Mouse (Mus musculus): ENCODE measurements at regions not wholly inside any gene's neighbourhood (a gene's known extent, or its start where the extent isn't known, plus 50 kb on each side); places are given as distances from the start of the nearest gene placed in this dataset.

GRCm38 (mm10) chr13:44229136-44229611 lies 444.6 kb downstream of the Cd83 start:
- H3K36me3 ChIP-seq (ENCODE audit: control insufficient read depth): no peaks in the 10 kb centered on the region
- TF ChIP-seq GATA1 (IDR thresholded peaks at IDR 0.05; ENCODE audit: low read length) (no peak), TAL1 (IDR thresholded peaks at IDR 0.05; ENCODE audit: low read length) (no peak)
- no peaks in the 10 kb centered on the region for H3K4me1 ChIP-seq (ENCODE audit: control insufficient read depth)
- H3K4me3 ChIP-seq (replicated peaks): no peak overlapping the region
- H3K27me3 ChIP-seq (ENCODE audit: control insufficient read depth): no peaks in the 10 kb centered on the region; the same call in 1 of the 2 replicates
- H3K9me3 ChIP-seq (ENCODE audit: control insufficient read depth, low read length): peaks cover 3% of the 10 kb centered on the region

DNA sequence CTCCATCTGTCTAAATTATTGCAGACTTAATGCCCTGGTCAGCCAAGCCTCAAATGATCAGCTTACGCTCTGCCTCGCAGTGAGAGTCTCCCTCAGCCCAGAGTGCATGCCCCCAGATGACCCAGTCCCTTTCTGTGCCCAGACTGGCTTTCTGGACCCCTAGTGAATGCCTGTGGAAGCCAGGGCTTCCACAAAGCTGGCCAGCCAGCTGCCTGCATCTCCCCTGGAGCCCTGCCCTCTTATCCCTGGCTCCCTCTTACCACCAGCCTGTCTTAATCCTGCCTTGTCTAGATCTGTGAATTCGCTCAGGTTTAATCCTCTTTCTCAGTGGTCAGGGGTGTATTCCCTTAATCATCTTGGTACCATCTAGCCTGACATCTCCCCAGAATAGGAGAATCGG lies 446.8 kb downstream of the Cd83 start:
- Histone ChIP-seq H3K4me3 (replicated peaks) (no peak overlapping the region), H3K36me3 (ENCODE audit: control insufficient read depth) (no peaks in the 10 kb centered on the region), H3K27me3 (ENCODE audit: control insufficient read depth) (no peaks in the 10 kb centered on the region; the same call in 1 of the 2 replicates), H3K9me3 (ENCODE audit: control insufficient read depth, low read length) (no peaks in the 10 kb centered on the region), H3K4me1 (ENCODE audit: control insufficient read depth) (no peaks in the 10 kb centered on the region)
- TF ChIP-seq TAL1 (IDR thresholded peaks at IDR 0.05; ENCODE audit: low read length) (no peak), GATA1 (IDR thresholded peaks at IDR 0.05; ENCODE audit: low read length) (no peak)

- Histone ChIP-seq H3K4me1 (ENCODE audit: control insufficient read depth) (no peaks in the 10 kb centered on the region), H3K9me3 (ENCODE audit: control insufficient read depth, low read length) (no peaks in the 10 kb centered on the region), H3K36me3 (ENCODE audit: control insufficient read depth) (no peaks in the 10 kb centered on the region), H3K27me3 (ENCODE audit: control insufficient read depth) (no peaks in the 10 kb centered on the region; the same call in 1 of the 2 replicates), H3K4me3 (replicated peaks) (no peak overlapping the region)
- TF ChIP-seq TAL1 (IDR thresholded peaks at IDR 0.05; ENCODE audit: low read length) (no peak), GATA1 (IDR thresholded peaks at IDR 0.05; ENCODE audit: low read length) (no peak)
These were observed 447.5 kb downstream of the Cd83 start for GRCm38 (mm10) chr13:44231868-44232715.

DNA sequence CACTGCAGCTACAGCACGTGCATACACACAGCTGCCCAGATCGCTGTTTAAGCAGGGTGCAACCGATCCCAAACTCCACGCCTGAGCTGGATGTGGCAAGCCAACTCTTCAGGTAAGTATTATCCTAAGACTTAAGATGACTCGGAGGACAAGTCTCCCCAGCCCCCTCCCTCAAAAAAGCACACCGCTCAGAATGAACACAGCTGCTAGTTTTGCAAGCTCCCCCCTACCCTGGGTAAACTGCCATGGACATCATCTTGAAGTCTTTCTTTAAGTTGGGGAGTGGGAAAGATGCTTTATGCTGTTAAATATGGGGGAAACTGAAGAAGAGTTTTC lies 448.1 kb downstream of the Cd83 start:
- no peak overlapping the region for H3K4me3 ChIP-seq (replicated peaks)
- TF ChIP-seq GATA1 (IDR thresholded peaks at IDR 0.05; ENCODE audit: low read length) (no peak), TAL1 (IDR thresholded peaks at IDR 0.05; ENCODE audit: low read length) (no peak)

GRCm38 (mm10) chr13:44234241-44234640 lies 449.7 kb downstream of the Cd83 start:
- H3K4me1 ChIP-seq (ENCODE audit: control insufficient read depth): no peaks in the 10 kb centered on the region
- H3K9me3 ChIP-seq (ENCODE audit: control insufficient read depth, low read length): no peaks in the 10 kb centered on the region
- TF ChIP-seq GATA1 (IDR thresholded peaks at IDR 0.05; ENCODE audit: low read length) (no peak), TAL1 (IDR thresholded peaks at IDR 0.05; ENCODE audit: low read length) (no peak)
- H3K4me3 ChIP-seq (replicated peaks): no peak overlapping the region
- no peaks in the 10 kb centered on the region for H3K36me3 ChIP-seq (ENCODE audit: control insufficient read depth)
- H3K27me3 ChIP-seq (ENCODE audit: control insufficient read depth): no peaks in the 10 kb centered on the region

More for the DNA sequence above, 448.1 kb downstream of the Cd83 start:
- H3K9me3 ChIP-seq (ENCODE audit: control insufficient read depth, low read length): no peaks in the 10 kb centered on the region
- H3K36me3 ChIP-seq (ENCODE audit: control insufficient read depth): no peaks in the 10 kb centered on the region
- H3K27me3 ChIP-seq (ENCODE audit: control insufficient read depth): no peaks in the 10 kb centered on the region; the same call in 1 of the 2 replicates
- no peaks in the 10 kb centered on the region for H3K4me1 ChIP-seq (ENCODE audit: control insufficient read depth)

DNA sequence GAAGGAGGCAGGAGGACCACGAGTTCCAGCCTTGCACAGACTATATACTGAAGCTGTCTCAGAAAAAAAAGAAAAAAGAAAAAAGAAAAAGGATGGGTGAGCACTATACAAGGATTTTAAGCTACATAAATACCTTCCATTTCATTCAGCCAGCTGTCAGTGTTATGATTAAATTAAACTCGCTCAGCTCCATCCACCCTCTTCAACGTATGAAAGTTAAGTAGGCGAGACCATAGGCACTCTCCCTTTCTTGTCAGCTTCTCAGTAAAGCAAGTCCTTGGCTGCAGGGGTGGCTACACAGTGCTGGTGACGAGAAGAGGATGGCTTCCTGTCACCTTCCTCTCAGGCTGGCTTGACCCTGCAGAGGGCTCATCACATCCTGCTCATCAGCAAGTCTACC lies 450.7 kb downstream of the Cd83 start:
- TF ChIP-seq GATA1 (IDR thresholded peaks at IDR 0.05; ENCODE audit: low read length): no peak
- no peak for TF ChIP-seq TAL1 (IDR thresholded peaks at IDR 0.05; ENCODE audit: low read length)
- no peaks in the 10 kb centered on the region for H3K27me3 ChIP-seq (ENCODE audit: control insufficient read depth)
- H3K36me3 ChIP-seq (ENCODE audit: control insufficient read depth): no peaks in the 10 kb centered on the region
- no peak overlapping the region for H3K4me3 ChIP-seq (replicated peaks)
- no peaks in the 10 kb centered on the region for H3K4me1 ChIP-seq (ENCODE audit: control insufficient read depth)
- H3K9me3 ChIP-seq (ENCODE audit: control insufficient read depth, low read length): no peaks in the 10 kb centered on the region

DNA sequence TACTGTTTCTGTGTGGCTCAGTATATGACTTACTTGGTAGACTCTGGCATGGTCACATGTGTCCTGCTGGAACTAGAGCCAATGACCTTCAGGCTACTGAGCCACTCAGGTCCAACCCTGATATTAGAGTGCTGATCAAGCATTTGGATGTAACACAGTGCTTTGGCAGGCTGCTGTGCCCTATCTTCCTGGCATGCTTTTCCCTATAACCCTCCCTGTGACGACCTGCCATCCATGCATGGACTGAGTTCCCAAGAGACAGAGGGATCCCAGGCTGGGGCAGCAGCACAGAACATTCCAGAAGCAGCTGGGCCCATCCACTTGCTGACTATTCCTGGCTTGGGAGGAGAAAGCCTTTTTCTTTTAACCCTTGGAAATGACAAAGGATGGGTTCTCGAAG lies 451.4 kb downstream of the Cd83 start:
- TF ChIP-seq GATA1 (IDR thresholded peaks at IDR 0.05; ENCODE audit: low read length) (no peak), TAL1 (IDR thresholded peaks at IDR 0.05; ENCODE audit: low read length) (no peak)
- Histone ChIP-seq H3K4me1 (ENCODE audit: control insufficient read depth) (no peaks in the 10 kb centered on the region), H3K9me3 (ENCODE audit: control insufficient read depth, low read length) (no peaks in the 10 kb centered on the region)

DNA sequence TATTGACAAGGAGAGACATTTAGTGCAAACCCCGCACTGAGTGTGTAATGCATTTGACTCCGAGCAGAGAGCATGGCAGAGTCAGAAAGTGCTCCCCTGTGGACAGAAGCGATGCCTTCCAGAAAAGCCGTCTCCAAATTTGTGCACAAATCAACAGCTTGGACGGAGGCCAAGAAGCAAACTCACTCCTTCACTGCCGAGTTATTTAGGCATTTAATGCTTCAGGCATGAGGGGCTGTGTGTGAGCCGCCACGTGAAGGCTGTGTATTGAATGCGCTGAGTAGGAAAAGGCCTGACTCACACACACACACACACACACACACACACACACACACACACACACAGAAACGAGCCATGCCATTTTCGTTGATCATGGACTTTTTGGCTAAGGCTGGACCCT lies 453.7 kb downstream of the Cd83 start:
- Histone ChIP-seq H3K27me3 (ENCODE audit: control insufficient read depth) (no peaks in the 10 kb centered on the region), H3K36me3 (ENCODE audit: control insufficient read depth) (no peaks in the 10 kb centered on the region), H3K4me1 (ENCODE audit: control insufficient read depth) (no peaks in the 10 kb centered on the region), H3K4me3 (replicated peaks) (no peak overlapping the region), H3K9me3 (ENCODE audit: control insufficient read depth, low read length) (no peaks in the 10 kb centered on the region)
- no peak for TF ChIP-seq GATA1 (IDR thresholded peaks at IDR 0.05; ENCODE audit: low read length)
- TF ChIP-seq TAL1 (IDR thresholded peaks at IDR 0.05; ENCODE audit: low read length): no peak

More for the DNA sequence above, 451.4 kb downstream of the Cd83 start:
- H3K4me3 ChIP-seq (replicated peaks): no peak overlapping the region
- no peaks in the 10 kb centered on the region for H3K27me3 ChIP-seq (ENCODE audit: control insufficient read depth)
- no peaks in the 10 kb centered on the region for H3K36me3 ChIP-seq (ENCODE audit: control insufficient read depth)

DNA sequence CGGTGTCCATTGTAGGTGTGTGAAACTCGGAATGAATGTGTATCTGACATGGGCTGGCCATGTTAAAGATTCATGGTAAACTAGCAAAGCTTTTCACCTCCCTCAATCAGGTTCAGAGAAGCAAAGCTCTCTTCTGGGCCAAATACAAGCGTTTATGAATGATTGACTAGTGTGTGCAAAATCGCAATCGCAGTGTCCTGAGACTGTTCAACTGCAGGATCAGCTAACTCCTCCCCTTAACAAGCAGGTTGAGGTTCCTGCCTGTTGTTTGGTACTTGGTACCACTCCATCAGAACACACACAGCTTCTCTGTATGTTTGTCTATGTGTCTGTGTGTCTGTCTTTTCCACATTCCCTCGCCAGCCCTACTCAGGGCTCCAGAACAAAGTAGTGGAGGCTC lies 458.6 kb downstream of the Cd83 start:
- TF ChIP-seq TAL1 (IDR thresholded peaks at IDR 0.05; ENCODE audit: low read length): no peak
- no peak for TF ChIP-seq GATA1 (IDR thresholded peaks at IDR 0.05; ENCODE audit: low read length)
- Histone ChIP-seq H3K4me3 (replicated peaks) (no peak overlapping the region), H3K27me3 (ENCODE audit: control insufficient read depth) (no peaks in the 10 kb centered on the region), H3K9me3 (ENCODE audit: control insufficient read depth, low read length) (no peaks in the 10 kb centered on the region), H3K36me3 (ENCODE audit: control insufficient read depth) (no peaks in the 10 kb centered on the region), H3K4me1 (ENCODE audit: control insufficient read depth) (no peaks in the 10 kb centered on the region)

All from erythroblast, embryonic 14.5 days (primary cell).